ENCODE assay signal across 8 mouse cellular contexts in genomic region chr3:126903543-126903942, GRCm38 (mm10).
DNase-seq lines count a peak whose midpoint lies in the region; ATAC-seq and TF ChIP-seq lines count a peak whose summit lies in the region.

No protein-coding gene starts in this region.

- H3K27me3 ChIP-seq in G1E (ENCODE audit: insufficient read depth, low read length): no peaks in the 10 kb centered on the region
- no peaks in the 10 kb centered on the region for H3K27me3 ChIP-seq in midbrain, embryonic 14.5 days (ENCODE audit: control insufficient read depth, insufficient read depth, low read length)

- no peaks in the 10 kb centered on the region for H3K9me3 ChIP-seq in G1E (replicated peaks)
- H3K9me3 ChIP-seq in midbrain, embryonic 14.5 days (ENCODE audit: control insufficient read depth, low read length): no peaks in the 10 kb centered on the region

- WGBS in midbrain, embryonic 14.5 days: 12% methylated on average over 3 of the region's 3 CpGs

- no peaks in the 10 kb centered on the region for H3K4me1 ChIP-seq in G1E (ENCODE audit: insufficient read depth, low read depth, low read length)
- H3K4me1 ChIP-seq in midbrain, embryonic 14.5 days (ENCODE audit: control insufficient read depth, insufficient read depth, low read length): no peaks in the 10 kb centered on the region

- H3K4me2 ChIP-seq in midbrain, embryonic 14.5 days (ENCODE audit: low read length): no peak overlapping the region

- H3K27ac ChIP-seq in midbrain, embryonic 14.5 days (replicated peaks; ENCODE audit: low read depth, low read length): no peak overlapping the region

- DNase-seq in left cerebral cortex, adult 18-20 months (ENCODE audit: low spot score in 2 of 2): peak; percentile 36 to 42
- no peak for DNase-seq in left cerebral cortex, adult 11 months (ENCODE audit: low spot score)
- DNase-seq in G1E (ENCODE audit: low spot score): no peak
- peak; percentile 73 to 76 for DNase-seq in cerebellum, postnatal 10 days
- DNase-seq in kidney, postnatal 14 days: peak; percentile 45
- peak; percentile 84 for DNase-seq in midbrain, embryonic 14.5 days

- H3K4me3 ChIP-seq in G1E (ENCODE audit: low read depth, low read length): no peak overlapping the region
- H3K4me3 ChIP-seq in midbrain, embryonic 14.5 days (replicated peaks; ENCODE audit: low read depth, low read length): no peak overlapping the region

- no peak for TF ChIP-seq CTCF in G1E (IDR thresholded peaks at IDR 0.05; ENCODE audit: low read depth, low read length)

- 0 out of 2 replicates have a peak, but pooled peaks have one; percentile 34 for ATAC-seq in G1E (ENCODE audit: extremely low read depth, insufficient number of reproducible peaks, low FRiP score, poor library complexity, severe bottlenecking)
- peak; percentile 95 for ATAC-seq in granulocyte monocyte progenitor cell, adult 5-6 weeks (replicated peaks; ENCODE audit: poor library complexity, severe bottlenecking)
- ATAC-seq in midbrain, embryonic 14.5 days (ENCODE audit: low FRiP score, low TSS enrichment): peak; percentile 76; the same call in 1 of the 2 replicates
- ATAC-seq in erythroid progenitor cell, adult 5-6 weeks (replicated peaks; ENCODE audit: low FRiP score, poor library complexity, severe bottlenecking): no peak

- H3K9ac ChIP-seq in midbrain, embryonic 14.5 days (replicated peaks; ENCODE audit: low read length): no peak overlapping the region

- H3K36me3 ChIP-seq in G1E (replicated peaks): no peaks in the 10 kb centered on the region
- no peaks in the 10 kb centered on the region for H3K36me3 ChIP-seq in midbrain, embryonic 14.5 days (ENCODE audit: control insufficient read depth, insufficient read depth, low read length)

Comparison
In these comparisons a context has a peak if more than half of its experiments do, and no peak if none do; other contexts are left out.
1. DNase-seq: peak in left cerebral cortex, adult 18-20 months (2 of 2), cerebellum, postnatal 10 days (2 of 2), kidney, postnatal 14 days (single experiment) and midbrain, embryonic 14.5 days (single experiment); none in left cerebral cortex, adult 11 months (single experiment) and G1E (single experiment).